Mouse (Mus musculus): ENCODE measurements at regions not wholly inside any gene's neighbourhood (a gene's known extent, or its start where the extent isn't known, plus 50 kb on each side); places are given as distances from the start of the nearest gene placed in this dataset.

- TF ChIP-seq CTCF (IDR thresholded peaks at IDR 0.05; ENCODE audit: borderline replicate concordance, insufficient read depth, low read length), result no peak
- no peak for TF ChIP-seq POLR2A (IDR thresholded peaks at IDR 0.05; ENCODE audit: low read depth, low read length)
- H3K4me3 ChIP-seq (ENCODE audit: insufficient read depth, low read length), result no peak overlapping the region
- no peak overlapping the region for H3K27ac ChIP-seq (ENCODE audit: insufficient read depth, low read length)
- no peaks in the 10 kb centered on the region for H3K4me1 ChIP-seq (ENCODE audit: control insufficient read depth, insufficient read depth, low read length)
Observed at GRCm38 (mm10) chr16:52508633-52509379, 54.9 kb upstream of the Alcam start.
